Mouse (Mus musculus) myocyte (in vitro differentiated cells): ENCODE measurements around the gene Hist1h1a. TPM values are rescaled to one million over a fixed set of nuclear protein-coding genes. Genes with fewer than 3 reads are reported as not detected.

Experiments used
- H3K27me3 ChIP-seq: one replicate; pipeline ENCODE4 v1.6.1; 2011; ENCODE audit not compliant: control insufficient read depth, insufficient read depth, insufficient read length
- H3K36me3 ChIP-seq: one replicate; pipeline ENCODE4 v1.6.1; 2011; ENCODE audit not compliant: control insufficient read depth, insufficient read depth
- H3K4me2 ChIP-seq: one replicate; pipeline ENCODE4 v1.6.1; 2011; ENCODE audit warnings: low read depth, control low read depth
- H3K4me3 ChIP-seq: one replicate; pipeline ENCODE4 v1.5.1; 2011; ENCODE audit warnings: mild to moderate bottlenecking, control low read depth, moderate library complexity
- H3K79me2 ChIP-seq: one replicate; pipeline ENCODE4 v1.6.1; 2011; ENCODE audit not compliant: control insufficient read depth, insufficient read depth
- H3ac ChIP-seq: one replicate; pipeline ENCODE4 v1.6.1; 2011; ENCODE audit not compliant: control insufficient read depth, insufficient read length
- CEBPB ChIP-seq: IDR thresholded peaks from 2 replicates; pipeline ENCODE4 v1.6.1; 2011; ENCODE audit warnings: mild to moderate bottlenecking, moderate library complexity; ENCODE audit not compliant: poor library complexity, insufficient read depth, severe bottlenecking
- E2F4 ChIP-seq: IDR thresholded peaks from one replicate; pipeline ENCODE4 v1.6.1; 2011; ENCODE audit warnings: mild to moderate bottlenecking, control low read depth, moderate library complexity; ENCODE audit not compliant: insufficient read depth
- MAX ChIP-seq: IDR thresholded peaks from one replicate; pipeline ENCODE4 v1.6.1; 2011; ENCODE audit warnings: low read depth, mild to moderate bottlenecking, control low read depth
- MYOD1 ChIP-seq, 3 experiments: IDR thresholded peaks; one replicate each; pipeline ENCODE4 v1.6.1; 2011; ENCODE audit warnings: control low read depth in 2 of 3, low read depth in 2 of 3, mild to moderate bottlenecking in 2 of 3, moderate library complexity in 1 of 3; ENCODE audit not compliant: insufficient read length in 2 of 3, control insufficient read depth in 1 of 3
- MYOG ChIP-seq, 3 experiments: IDR thresholded peaks; one replicate each; pipeline ENCODE4 v1.6.1; 2011; ENCODE audit warnings: control low read depth in 2 of 3, low read depth in 2 of 3, mild to moderate bottlenecking in 2 of 3; ENCODE audit not compliant: insufficient read length in 2 of 3, control insufficient read depth in 1 of 3, insufficient read depth in 1 of 3
- POLR2A ChIP-seq: IDR thresholded peaks from one replicate; pipeline ENCODE4 v1.6.1; 2011; ENCODE audit warnings: low read depth, mild to moderate bottlenecking, control low read depth, moderate library complexity; ENCODE audit not compliant: insufficient read length
- POLR2AphosphoS2 ChIP-seq: IDR thresholded peaks from one replicate; pipeline ENCODE4 v1.6.1; 2011; ENCODE audit warnings: low read depth, control low read depth; ENCODE audit not compliant: insufficient read length
- REST ChIP-seq: IDR thresholded peaks from one replicate; pipeline ENCODE4 v1.6.1; 2011; ENCODE audit warnings: mild to moderate bottlenecking, control low read depth, moderate library complexity; ENCODE audit not compliant: insufficient read depth, insufficient read length
- SRF ChIP-seq: IDR thresholded peaks from one replicate; pipeline ENCODE4 v1.6.1; 2011; ENCODE audit warnings: low read depth; ENCODE audit not compliant: control insufficient read depth, insufficient read length
- TCF12 ChIP-seq: IDR thresholded peaks from one replicate; pipeline ENCODE4 v1.6.1; 2011; ENCODE audit warnings: mild to moderate bottlenecking, control low read depth; ENCODE audit not compliant: poor library complexity, insufficient read depth, severe bottlenecking
- TCF3 ChIP-seq: IDR thresholded peaks from one replicate; pipeline ENCODE4 v1.6.1; 2011; ENCODE audit warnings: low read depth, control low read depth; ENCODE audit not compliant: insufficient read length
- USF1 ChIP-seq: IDR thresholded peaks from one replicate; pipeline ENCODE4 v1.6.1; 2011; ENCODE audit warnings: low read depth, mild to moderate bottlenecking, control low read depth, moderate library complexity
- polyA plus RNA-seq: library from polyadenylated mRNA; unstranded; fragments of >200 nt; fragmentation: generic; extraction: Trizol; gene quantifications from one replicate; pipeline ENCODE4 v1.2.1, GENCODE M21; 2012; ENCODE audit warnings: missing spikeins

The Hist1h1a gene
- polyA plus RNA-seq, 1 experiment = 0.98 TPM

DNA sequence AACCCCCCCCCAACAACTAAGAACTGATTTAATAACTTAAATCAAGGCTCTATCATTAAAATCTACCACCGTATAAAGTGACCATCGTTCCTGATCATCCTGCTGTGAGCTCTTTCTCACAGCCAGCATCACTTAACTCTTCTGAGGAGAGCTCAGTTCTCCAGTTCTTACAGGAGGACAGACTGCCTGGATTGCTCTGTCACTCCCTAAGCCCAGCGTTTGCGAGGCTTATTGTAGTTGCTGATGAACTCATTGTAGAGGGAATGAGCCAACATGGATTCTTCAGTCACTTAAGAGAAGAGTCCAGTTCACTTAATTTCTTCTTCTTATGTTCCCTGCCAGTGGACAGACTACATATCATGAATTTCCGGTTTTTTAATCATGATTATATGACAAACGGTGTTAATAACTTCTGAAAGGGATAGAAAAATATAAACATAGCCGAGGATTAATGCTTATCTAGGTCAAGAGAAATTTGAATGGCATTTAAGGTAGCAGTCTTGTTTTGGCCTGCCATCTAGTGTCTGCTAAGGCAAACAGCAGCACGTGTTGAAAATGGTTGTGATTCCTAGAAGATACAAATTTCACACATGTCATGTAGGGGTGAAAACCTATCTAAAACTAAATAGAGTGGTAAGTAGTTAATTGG lies 31.2 kb upstream of the Hist1h1a start:
- no peak overlapping the region for H3K4me3 ChIP-seq
- TF ChIP-seq USF1 = no peak
- no peak for TF ChIP-seq TCF3
- no peak for TF ChIP-seq E2F4
- no peak for TF ChIP-seq CEBPB
- TF ChIP-seq SRF = no peak
- no peak for TF ChIP-seq REST
- no peak overlapping the region for H3ac ChIP-seq
- no peaks in the 10 kb centered on the region for H3K27me3 ChIP-seq
- no peak overlapping the region for H3K4me2 ChIP-seq
- no peaks in the 10 kb centered on the region for H3K79me2 ChIP-seq
- H3K36me3 ChIP-seq = no peaks in the 10 kb centered on the region

DNA sequence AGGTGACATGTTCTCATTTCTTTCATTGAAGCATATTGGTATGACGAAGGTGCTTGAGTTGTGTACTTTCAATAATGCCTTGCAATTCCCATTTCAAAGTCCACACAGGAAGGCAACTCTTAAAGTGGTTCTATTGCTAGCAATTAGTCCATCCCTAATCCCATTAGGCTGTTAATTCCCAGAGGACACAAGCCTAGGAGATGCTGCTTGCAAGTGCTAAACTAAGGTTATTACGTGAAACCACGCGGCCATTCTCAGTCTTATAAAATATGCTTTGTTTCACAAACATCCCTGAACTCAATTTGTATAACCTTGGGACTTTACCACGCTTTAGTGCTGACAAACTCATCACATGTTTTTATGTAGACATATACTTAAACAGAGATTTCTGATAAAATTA lies 26.4 kb upstream of the Hist1h1a start:
- Histone ChIP-seq H3K4me2 (no peak overlapping the region), H3ac (no peak overlapping the region), H3K36me3 (no peaks in the 10 kb centered on the region), H3K79me2 (no peaks in the 10 kb centered on the region), H3K27me3 (no peaks in the 10 kb centered on the region), H3K4me3 (no peak overlapping the region)
- TF ChIP-seq USF1 = no peak
- TF ChIP-seq MYOG (IDR thresholded peaks at IDR 0.05; ENCODE audit: control insufficient read depth in 1 of 3, insufficient read depth in 1 of 3, insufficient read length in 2 of 3, low read depth in 2 of 3) = no peak
- TF ChIP-seq MAX = no peak
- TF ChIP-seq TCF3 = no peak
- TF ChIP-seq MYOD1 (IDR thresholded peaks at IDR 0.05; ENCODE audit: control insufficient read depth in 1 of 3, insufficient read length in 2 of 3, low read depth in 2 of 3) = no peak
- no peak for TF ChIP-seq CEBPB
- no peak for TF ChIP-seq POLR2AphosphoS2

DNA sequence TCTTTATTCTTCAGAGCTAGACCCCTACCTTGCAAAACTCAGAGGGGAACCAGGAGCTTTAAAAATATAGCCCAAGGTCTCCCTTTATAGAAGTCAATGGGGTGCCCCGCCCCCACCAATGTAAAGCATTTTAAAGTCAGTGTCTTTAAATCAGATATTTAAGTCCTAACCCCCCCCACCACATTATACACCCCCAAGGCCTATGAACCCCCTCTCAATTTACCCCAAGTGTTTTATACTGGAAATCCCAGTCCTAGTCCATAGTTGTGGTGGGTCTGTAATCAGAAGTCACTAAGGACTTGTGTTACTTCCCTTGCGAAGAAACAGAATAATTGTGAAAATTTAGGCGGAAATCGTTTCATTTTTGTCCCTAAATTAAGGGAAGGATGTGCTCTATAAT lies 25.4 kb upstream of the Hist1h1a start:
- Histone ChIP-seq H3K4me3 (peak overlapping the region; percentile 47), H3K79me2 (no peaks in the 10 kb centered on the region), H3K36me3 (no peaks in the 10 kb centered on the region), H3K4me2 (peak overlapping the region; percentile 69), H3ac (no peak overlapping the region), H3K27me3 (no peaks in the 10 kb centered on the region)
- TF ChIP-seq MYOD1 (IDR thresholded peaks at IDR 0.05; ENCODE audit: control insufficient read depth in 1 of 3, insufficient read length in 2 of 3, low read depth in 2 of 3) = no peak

DNA sequence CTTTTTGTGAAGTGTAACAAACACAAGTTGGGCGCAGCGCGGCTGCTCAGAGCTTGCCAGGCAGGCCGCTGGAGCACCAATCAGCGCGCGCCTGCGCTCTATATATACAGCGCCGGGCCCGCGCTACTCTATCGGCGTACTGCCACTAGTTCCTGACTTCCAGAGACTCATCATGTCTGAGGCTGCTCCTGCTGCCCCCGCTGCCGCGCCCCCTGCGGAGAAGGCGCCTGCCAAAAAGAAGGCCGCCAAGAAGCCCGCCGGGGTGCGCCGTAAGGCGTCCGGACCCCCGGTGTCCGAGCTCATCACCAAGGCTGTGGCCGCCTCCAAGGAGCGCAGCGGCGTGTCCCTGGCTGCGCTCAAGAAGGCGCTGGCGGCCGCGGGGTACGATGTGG lies 24.8 kb upstream of the Hist1h1a start, which contains the start of gene Hist1h1c:
Hist1h1c (plus strand) TSS at position 132 of the 392 bp plus-strand sequence.
- peak within 1 kb of the TSS; percentile 85 for H3K4me2 ChIP-seq
- no peaks in the 10 kb centered on the region for H3K79me2 ChIP-seq
- H3K36me3 ChIP-seq = no peaks in the 10 kb centered on the region
- H3ac ChIP-seq = no peak within 1 kb of the TSS
- no peaks in the 10 kb centered on the region for H3K27me3 ChIP-seq
- TF ChIP-seq MAX (no peak), CEBPB (no peak), MYOD1 (IDR thresholded peaks at IDR 0.05; ENCODE audit: control insufficient read depth in 1 of 3, insufficient read length in 2 of 3, low read depth in 2 of 3) (no peak), MYOG (IDR thresholded peaks at IDR 0.05; ENCODE audit: control insufficient read depth in 1 of 3, insufficient read depth in 1 of 3, insufficient read length in 2 of 3, low read depth in 2 of 3) (no peak), SRF (no peak), TCF12 (no peak), TCF3 (no peak), POLR2A (peak; percentile 96), REST (no peak), POLR2AphosphoS2 (peak; percentile 99)
- peak within 1 kb of the TSS; percentile 47 for H3K4me3 ChIP-seq

DNA sequence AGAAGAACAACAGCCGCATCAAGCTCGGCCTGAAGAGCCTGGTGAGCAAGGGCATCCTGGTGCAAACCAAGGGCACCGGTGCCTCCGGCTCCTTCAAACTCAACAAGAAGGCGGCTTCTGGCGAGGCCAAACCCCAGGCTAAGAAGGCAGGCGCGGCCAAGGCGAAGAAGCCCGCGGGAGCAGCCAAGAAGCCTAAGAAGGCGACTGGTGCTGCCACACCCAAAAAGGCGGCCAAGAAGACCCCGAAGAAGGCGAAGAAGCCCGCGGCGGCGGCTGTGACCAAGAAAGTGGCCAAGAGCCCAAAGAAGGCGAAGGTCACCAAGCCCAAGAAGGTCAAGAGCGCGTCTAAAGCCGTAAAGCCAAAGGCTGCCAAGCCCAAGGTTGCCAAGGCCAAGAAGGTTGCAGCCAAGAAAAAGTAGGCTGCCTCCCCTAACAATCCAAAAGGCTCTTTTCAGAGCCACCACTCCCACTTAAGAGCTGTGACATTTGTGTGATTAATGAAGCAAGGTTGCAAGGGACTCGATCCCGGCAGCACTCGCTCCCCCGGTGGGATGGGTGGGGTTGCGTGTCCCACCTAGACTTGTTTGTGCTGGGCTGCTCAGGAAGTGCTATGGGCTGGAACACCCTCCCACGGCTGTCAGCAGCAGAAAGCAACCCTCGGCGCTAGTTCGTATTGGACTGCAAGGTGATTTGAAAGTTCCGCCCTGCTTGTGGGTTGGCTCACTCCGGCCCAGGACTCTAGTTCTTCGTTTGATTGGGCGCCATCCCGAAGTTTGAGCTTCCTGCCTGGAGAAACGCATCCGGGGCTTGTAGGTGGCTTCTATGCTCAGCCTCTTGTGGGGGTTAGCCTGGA lies 24.2 kb upstream of the Hist1h1a start:
- Histone ChIP-seq H3K79me2 (no peaks in the 10 kb centered on the region), H3K36me3 (no peaks in the 10 kb centered on the region), H3K4me3 (peak overlapping the region; percentile 47), H3K27me3 (no peaks in the 10 kb centered on the region), H3K4me2 (peak overlapping the region; percentile 85), H3ac (no peak overlapping the region)
- TF ChIP-seq MAX (no peak), POLR2AphosphoS2 (peak; percentile 97), POLR2A (peak; percentile 90), E2F4 (peak; percentile 95)
